Mouse (Mus musculus) CD4-positive, CD25-positive, alpha-beta regulatory T cell, adult 4 months (primary cell): Measurements from ENCODE around the gene Hoxd11. TPM values are rescaled to one million over a fixed set of nuclear protein-coding genes. Genes with fewer than 3 reads are reported as not detected.
A peak's percentile ranks its signal among the peaks of the same experiment; 100 is the strongest.

Source experiments
- ATAC-seq: one replicate; pipeline ENCODE4 v1.8.0; 2017
- polyA plus RNA-seq, 2 experiments: library from polyadenylated mRNA; unstranded; fragments of 100-300 nt; shearing (Covaris generic); gene quantifications; one replicate each; pipeline ENCODE4 v1.2.1; 2017

Hoxd11 gene
- polyA plus RNA-seq: not detected

GRCm38 (mm10) chr2:74678891-74679595 is at the start of gene Hoxd11:
TSS of gene Hoxd11 (plus strand) at chr2:74679557.
- ATAC-seq: no peak

GRCm38 (mm10) chr2:74635412-74635811 is 43.9 kb upstream of the Hoxd11 start:
- ATAC-seq: no peak

- no peak for ATAC-seq
These were observed 36.9 kb upstream of the Hoxd11 start for GRCm38 (mm10) chr2:74642431-74642830.

- ATAC-seq: no peak
These were observed 33.7 kb upstream of the Hoxd11 start for GRCm38 (mm10) chr2:74645631-74646030.

- ATAC-seq: no peak
These were observed 32.1 kb upstream of the Hoxd11 start for GRCm38 (mm10) chr2:74647082-74647864.

GRCm38 (mm10) chr2:74652996-74653340 is 26.4 kb upstream of the Hoxd11 start:
- ATAC-seq: no peak

- ATAC-seq: no peak
These were observed 25.4 kb upstream of the Hoxd11 start for GRCm38 (mm10) chr2:74653781-74654535.

GRCm38 (mm10) chr2:74654743-74655419 is 24.5 kb upstream of the Hoxd11 start:
- ATAC-seq: no peak

GRCm38 (mm10) chr2:74655420-74655781 is 24.0 kb upstream of the Hoxd11 start:
- ATAC-seq: no peak

- ATAC-seq: peak; percentile 48
These were observed 23.3 kb upstream of the Hoxd11 start for GRCm38 (mm10) chr2:74655821-74656631.

- ATAC-seq: no peak
These were observed 22.7 kb upstream of the Hoxd11 start for GRCm38 (mm10) chr2:74656632-74657021.

- ATAC-seq: peak; percentile 53
These were observed 21.9 kb upstream of the Hoxd11 start for GRCm38 (mm10) chr2:74657251-74658023.

GRCm38 (mm10) chr2:74658024-74658666 is 21.2 kb upstream of the Hoxd11 start:
- no peak for ATAC-seq

GRCm38 (mm10) chr2:74658667-74659371 is 20.5 kb upstream of the Hoxd11 start:
- ATAC-seq: no peak

GRCm38 (mm10) chr2:74659507-74660005 is 19.8 kb upstream of the Hoxd11 start, which contains the start of gene Evx2:
TSS of gene Evx2 (minus strand) at chr2:74659557.
- ATAC-seq: no peak

GRCm38 (mm10) chr2:74660421-74661375 is 18.7 kb upstream of the Hoxd11 start:
- ATAC-seq: no peak

- no peak for ATAC-seq
These were observed 17.7 kb upstream of the Hoxd11 start for GRCm38 (mm10) chr2:74661685-74662084.

GRCm38 (mm10) chr2:74663291-74663925 is 15.9 kb upstream of the Hoxd11 start:
- ATAC-seq: peak; percentile 55
